Mouse (Mus musculus): ENCODE measurements at regions not wholly inside any gene's neighbourhood (a gene's known extent, or its start where the extent isn't known, plus 50 kb on each side); places are given as distances from the start of the nearest gene placed in this dataset.

DNA sequence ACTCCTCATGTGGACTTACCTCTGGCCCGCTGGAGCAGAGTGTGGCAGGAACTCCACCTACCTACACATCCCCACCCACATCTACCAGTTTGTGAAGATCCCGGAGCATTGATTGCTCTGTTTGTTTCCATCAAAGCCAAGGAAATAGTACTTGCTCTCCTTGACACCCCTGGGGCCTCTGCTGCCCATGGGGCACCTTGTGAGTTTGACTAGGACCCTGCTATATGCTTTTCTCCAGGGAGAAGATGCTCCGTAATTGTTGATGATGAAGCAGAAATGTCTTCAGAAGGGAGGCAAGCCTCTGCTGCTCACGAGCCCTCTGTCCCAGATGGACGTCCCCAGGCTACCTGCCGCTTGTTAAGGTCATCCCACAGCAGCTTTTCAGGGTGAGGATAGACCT, 367.0 kb downstream of the Cd83 start:
- TF ChIP-seq CTCF (IDR thresholded peaks at IDR 0.05; ENCODE audit: borderline replicate concordance, extremely low read depth, insufficient read depth, insufficient read length) (no peak), POLR2A (IDR thresholded peaks at IDR 0.05; ENCODE audit: borderline replicate concordance, extremely low read depth, insufficient read depth, insufficient read length, poor library complexity, severe bottlenecking) (no peak)
- no peak for DNase-seq (ENCODE audit: low read depth)

DNA sequence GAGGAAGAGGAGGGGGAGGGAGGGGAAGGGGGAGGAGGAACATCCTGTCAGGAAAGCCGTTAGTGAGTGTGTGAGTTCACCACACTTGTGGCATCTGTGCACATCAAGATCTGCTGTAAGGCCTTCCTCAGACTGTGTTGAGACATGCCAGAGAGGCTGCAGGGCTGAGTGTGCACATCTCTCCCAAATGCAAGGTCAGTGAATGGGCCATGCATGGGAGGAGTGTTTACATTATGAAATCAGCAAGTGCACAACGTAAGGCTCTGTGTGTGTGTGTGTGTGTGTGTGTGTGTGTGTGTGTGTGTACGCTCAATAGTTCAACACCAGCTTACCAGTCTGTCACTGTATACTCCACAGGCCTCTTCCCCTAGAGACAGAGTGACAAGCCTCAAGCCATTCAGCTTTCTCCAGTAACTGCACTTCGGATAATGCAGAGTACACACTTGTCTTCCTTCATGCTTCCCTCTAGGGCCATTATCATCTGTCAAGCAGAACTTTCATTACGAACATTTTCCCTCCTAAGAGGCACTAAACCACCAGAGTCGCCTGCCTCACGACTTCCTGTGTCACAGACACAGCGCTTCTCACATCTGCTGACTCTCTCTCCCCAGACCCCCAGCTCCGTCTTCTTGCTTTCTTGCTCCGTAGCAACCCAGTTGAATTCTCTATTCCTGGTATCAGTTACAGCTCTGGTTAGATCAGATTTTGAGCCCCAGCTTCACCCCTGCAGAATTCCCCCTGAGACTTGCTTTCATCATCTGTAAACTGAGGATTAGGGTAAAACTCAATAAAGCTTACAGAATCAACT, 368.4 kb downstream of the Cd83 start:
- peak; percentile 31 for DNase-seq (ENCODE audit: low read depth)
- TF ChIP-seq CTCF (IDR thresholded peaks at IDR 0.05; ENCODE audit: borderline replicate concordance, extremely low read depth, insufficient read depth, insufficient read length): no peak
- TF ChIP-seq POLR2A (IDR thresholded peaks at IDR 0.05; ENCODE audit: borderline replicate concordance, extremely low read depth, insufficient read depth, insufficient read length, poor library complexity, severe bottlenecking): no peak

DNA sequence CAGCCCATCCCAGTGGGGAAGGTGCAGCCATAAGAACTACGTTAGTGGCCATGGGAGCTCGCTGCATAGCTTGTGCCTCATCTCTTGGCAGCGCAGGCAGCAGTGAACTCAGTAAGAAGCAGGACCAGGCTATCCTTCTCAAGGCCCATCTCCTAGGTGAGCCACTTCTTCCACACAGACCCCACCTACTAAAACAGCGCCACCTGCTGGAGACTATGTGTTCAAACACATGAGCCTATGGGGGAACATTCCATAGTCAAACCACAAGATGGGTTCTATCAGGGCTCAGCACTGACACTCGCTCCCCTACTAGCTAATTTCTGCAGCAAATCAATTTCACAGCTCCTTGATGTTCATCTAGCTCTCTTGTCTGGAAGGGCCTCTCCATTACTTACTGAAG, 369.2 kb downstream of the Cd83 start:
- TF ChIP-seq POLR2A (IDR thresholded peaks at IDR 0.05; ENCODE audit: borderline replicate concordance, extremely low read depth, insufficient read depth, insufficient read length, poor library complexity, severe bottlenecking) (no peak), CTCF (IDR thresholded peaks at IDR 0.05; ENCODE audit: borderline replicate concordance, extremely low read depth, insufficient read depth, insufficient read length) (peak; percentile 23; the same call in 1 of the 2 replicates)
- DNase-seq (ENCODE audit: low read depth): no peak

DNA sequence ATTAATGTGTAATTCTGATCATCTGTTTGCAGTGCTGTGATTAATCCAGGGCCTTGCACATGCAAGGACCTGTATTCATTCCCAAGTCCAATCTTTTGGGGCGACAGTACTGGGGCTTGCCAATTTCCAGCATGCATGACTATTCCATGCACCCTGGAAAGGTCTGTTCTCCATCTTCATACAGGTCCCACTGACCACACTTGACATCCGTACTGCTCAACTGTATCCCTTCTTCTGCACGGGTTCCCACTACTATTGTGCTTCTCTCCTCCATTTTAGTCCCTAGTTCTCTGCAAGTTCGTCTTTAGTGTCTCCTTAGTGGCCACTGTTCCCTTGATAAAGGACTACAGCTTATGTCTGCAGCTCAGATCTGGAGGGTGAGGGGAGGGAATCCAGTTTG, 371.4 kb downstream of the Cd83 start:
- DNase-seq (ENCODE audit: low read depth): no peak
- TF ChIP-seq CTCF (IDR thresholded peaks at IDR 0.05; ENCODE audit: borderline replicate concordance, extremely low read depth, insufficient read depth, insufficient read length): no peak
- TF ChIP-seq POLR2A (IDR thresholded peaks at IDR 0.05; ENCODE audit: borderline replicate concordance, extremely low read depth, insufficient read depth, insufficient read length, poor library complexity, severe bottlenecking): no peak

DNA sequence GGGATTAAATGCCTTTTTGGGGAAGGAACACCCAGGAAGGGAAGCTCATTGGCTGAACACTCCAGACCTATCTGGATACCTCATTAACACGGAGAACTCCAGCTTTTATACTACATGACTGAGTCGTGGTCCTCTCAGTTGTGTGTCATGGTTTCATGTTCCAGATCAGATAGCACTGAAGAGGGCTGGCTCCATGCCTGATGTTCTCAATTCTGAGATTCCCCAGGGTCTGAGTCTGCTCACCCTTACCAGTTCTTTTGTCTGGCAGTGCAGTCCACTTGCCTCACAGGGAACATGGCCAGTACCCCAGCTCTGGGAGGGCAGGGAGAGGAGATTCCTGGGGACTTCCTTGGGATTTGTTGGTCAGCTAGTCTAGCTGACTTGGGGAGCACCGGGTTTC, 372.0 kb downstream of the Cd83 start:
- no peak for TF ChIP-seq CTCF (IDR thresholded peaks at IDR 0.05; ENCODE audit: borderline replicate concordance, extremely low read depth, insufficient read depth, insufficient read length)
- TF ChIP-seq POLR2A (IDR thresholded peaks at IDR 0.05; ENCODE audit: borderline replicate concordance, extremely low read depth, insufficient read depth, insufficient read length, poor library complexity, severe bottlenecking): no peak
- no peak for DNase-seq (ENCODE audit: low read depth)

DNA sequence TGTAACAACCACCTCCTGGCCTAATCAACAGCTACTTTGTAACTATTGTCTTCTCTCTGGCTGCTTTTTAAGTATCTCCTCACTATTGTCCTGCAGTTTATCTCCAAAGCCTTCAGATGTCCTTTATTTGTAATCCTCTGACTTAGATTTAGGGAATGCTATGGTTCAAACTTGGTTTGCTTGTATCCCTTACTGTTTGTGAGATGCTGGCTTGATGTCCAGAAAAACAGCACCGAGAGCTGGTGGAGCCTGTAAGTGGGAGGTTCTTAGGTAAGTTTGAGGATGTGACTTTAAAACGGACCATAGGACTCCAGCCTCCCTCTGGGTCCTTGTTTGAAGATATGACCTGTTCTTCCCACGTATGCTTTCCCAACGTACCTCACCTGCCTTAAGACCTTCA, 372.7 kb downstream of the Cd83 start:
- TF ChIP-seq CTCF (IDR thresholded peaks at IDR 0.05; ENCODE audit: borderline replicate concordance, extremely low read depth, insufficient read depth, insufficient read length) (no peak), POLR2A (IDR thresholded peaks at IDR 0.05; ENCODE audit: borderline replicate concordance, extremely low read depth, insufficient read depth, insufficient read length, poor library complexity, severe bottlenecking) (no peak)
- DNase-seq (ENCODE audit: low read depth): no peak

DNA sequence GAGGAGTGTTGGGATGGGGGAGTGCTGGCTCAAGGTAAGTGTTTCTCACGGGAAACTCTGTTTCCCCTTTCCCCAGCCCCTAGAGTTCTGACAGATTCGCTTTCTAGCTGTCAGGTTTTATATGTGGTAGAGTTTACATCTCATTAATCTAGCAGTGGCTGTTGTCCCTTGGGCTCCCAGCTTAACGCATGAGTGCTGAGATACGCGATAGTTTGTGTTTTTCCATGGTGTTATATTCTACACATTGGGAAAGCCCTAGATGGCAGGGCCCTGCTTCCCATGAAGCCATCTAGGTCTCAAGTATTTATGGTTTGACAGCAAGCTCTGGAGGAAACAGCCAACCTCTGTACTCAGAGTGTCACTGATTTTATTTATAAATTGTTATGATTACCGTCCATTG, 373.8 kb downstream of the Cd83 start:
- no peak for DNase-seq (ENCODE audit: low read depth)
- no peak for TF ChIP-seq CTCF (IDR thresholded peaks at IDR 0.05; ENCODE audit: borderline replicate concordance, extremely low read depth, insufficient read depth, insufficient read length)

DNA sequence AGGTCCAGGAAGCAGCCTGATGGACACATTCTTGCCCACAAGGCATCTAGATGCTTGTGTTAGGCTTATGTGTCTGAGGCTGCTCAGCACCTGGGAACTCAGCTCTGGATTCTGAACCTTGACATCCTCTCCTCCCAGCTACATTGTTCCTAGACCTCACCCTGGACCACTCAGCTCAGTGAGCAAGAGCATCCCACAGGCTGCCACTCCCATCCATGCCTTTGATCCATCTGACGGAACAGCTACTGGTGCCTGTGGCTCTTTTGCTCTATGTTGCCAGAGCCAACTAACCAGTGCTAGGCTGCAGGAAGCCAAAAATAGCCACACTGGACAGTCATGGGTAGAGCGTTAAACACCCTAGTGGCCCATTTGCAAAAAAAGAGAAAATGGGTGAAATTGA, 374.8 kb downstream of the Cd83 start:
- no peak for TF ChIP-seq POLR2A (IDR thresholded peaks at IDR 0.05; ENCODE audit: borderline replicate concordance, extremely low read depth, insufficient read depth, insufficient read length, poor library complexity, severe bottlenecking)
- TF ChIP-seq CTCF (IDR thresholded peaks at IDR 0.05; ENCODE audit: borderline replicate concordance, extremely low read depth, insufficient read depth, insufficient read length): no peak
- no peak for DNase-seq (ENCODE audit: low read depth)

DNA sequence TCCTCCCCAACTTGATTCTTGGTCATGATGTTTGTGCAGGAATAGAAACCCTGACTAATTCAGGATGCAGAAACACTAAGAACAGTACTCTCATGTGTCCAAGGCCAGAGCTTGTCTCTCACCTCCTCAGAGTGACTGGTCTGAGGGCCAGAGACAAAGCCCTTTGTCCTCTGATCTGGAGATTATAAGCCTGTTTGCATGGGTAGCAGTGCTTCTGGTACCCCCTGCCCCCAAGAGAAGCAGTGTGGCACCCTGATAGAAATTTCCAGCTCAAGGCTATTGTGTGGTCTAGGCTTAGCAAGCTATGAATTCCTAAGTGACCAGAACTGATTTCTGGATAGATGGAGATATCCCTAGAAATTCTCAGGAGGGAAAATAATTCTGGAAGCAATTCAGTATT, 380.2 kb downstream of the Cd83 start:
- TF ChIP-seq CTCF (IDR thresholded peaks at IDR 0.05; ENCODE audit: borderline replicate concordance, extremely low read depth, insufficient read depth, insufficient read length) (no peak), POLR2A (IDR thresholded peaks at IDR 0.05; ENCODE audit: borderline replicate concordance, extremely low read depth, insufficient read depth, insufficient read length, poor library complexity, severe bottlenecking) (no peak)

DNA sequence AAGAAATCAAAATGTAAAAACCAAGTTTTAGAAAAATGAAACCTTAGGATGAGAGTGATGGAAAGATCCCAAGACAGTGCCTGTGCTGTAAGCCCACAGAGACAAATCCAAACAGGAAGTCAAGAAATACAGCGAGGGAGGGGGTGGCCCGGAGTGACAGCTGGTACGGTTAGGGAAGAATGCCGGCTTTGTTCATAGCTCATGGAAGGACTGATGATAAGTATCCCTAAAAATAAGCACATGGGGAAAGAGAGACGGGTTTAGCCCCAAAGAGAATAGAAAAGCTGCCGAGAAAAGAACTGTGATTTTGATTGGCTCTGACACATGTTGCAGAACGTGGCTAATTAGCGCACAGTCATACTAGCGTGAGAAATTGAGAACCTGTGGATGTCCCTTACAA, 382.6 kb downstream of the Cd83 start:
- TF ChIP-seq POLR2A (IDR thresholded peaks at IDR 0.05; ENCODE audit: borderline replicate concordance, extremely low read depth, insufficient read depth, insufficient read length, poor library complexity, severe bottlenecking) (no peak), CTCF (IDR thresholded peaks at IDR 0.05; ENCODE audit: borderline replicate concordance, extremely low read depth, insufficient read depth, insufficient read length) (no peak)
- peak; percentile 35 for DNase-seq (ENCODE audit: low read depth)

More for the DNA sequence above, 380.2 kb downstream of the Cd83 start:
- no peak for DNase-seq (ENCODE audit: low read depth)

DNA sequence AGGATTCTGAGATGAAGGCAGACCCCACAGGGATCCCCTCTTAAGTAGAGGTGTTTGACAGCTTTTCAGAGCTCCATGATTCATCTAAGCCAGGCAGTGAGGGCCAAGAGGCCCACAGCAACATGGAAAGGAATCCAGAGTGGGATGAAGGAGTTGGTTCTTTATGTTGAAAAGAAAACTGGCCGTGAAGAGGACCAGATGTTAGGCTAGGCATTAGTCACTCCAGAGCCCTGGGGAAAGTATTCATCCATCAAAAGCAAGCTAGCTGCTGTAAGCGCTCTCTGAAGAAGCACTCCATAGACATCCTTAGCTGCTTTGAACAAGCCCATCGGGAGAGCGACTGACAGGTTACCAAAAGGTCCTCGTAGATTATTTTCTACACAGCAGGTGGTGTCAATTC, 383.6 kb downstream of the Cd83 start:
- TF ChIP-seq CTCF (IDR thresholded peaks at IDR 0.05; ENCODE audit: borderline replicate concordance, extremely low read depth, insufficient read depth, insufficient read length): no peak
- no peak for TF ChIP-seq POLR2A (IDR thresholded peaks at IDR 0.05; ENCODE audit: borderline replicate concordance, extremely low read depth, insufficient read depth, insufficient read length, poor library complexity, severe bottlenecking)
- DNase-seq (ENCODE audit: low read depth): peak; percentile 26

DNA sequence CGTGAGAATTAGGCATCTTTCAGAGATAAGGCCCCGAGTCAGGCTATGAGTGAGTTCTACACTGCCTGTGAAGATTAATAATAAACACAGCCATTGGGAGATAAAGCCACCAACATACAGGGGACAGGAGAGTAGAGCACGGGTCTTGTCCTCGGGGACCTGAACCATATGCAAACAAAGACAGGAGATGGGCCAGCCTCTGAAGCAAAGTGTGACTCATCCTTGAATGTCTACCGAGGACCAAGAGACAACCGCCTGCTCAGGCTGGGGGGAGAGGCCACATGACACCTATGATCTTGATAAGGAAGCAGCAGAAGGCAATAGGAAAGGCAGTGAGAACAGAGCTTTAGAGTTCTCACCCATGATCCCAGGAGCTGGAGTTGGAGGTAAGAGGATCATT, 387.1 kb downstream of the Cd83 start:
- no peak for TF ChIP-seq CTCF (IDR thresholded peaks at IDR 0.05; ENCODE audit: borderline replicate concordance, extremely low read depth, insufficient read depth, insufficient read length)
- TF ChIP-seq POLR2A (IDR thresholded peaks at IDR 0.05; ENCODE audit: borderline replicate concordance, extremely low read depth, insufficient read depth, insufficient read length, poor library complexity, severe bottlenecking): no peak
- DNase-seq (ENCODE audit: low read depth): no peak

Measured in brain, embryonic 14.5 days (tissue).